Mouse (Mus musculus) forebrain, embryonic 14.5 days (tissue): Measurements from ENCODE around the gene H2al3. TPM values are rescaled to one million over a fixed set of nuclear protein-coding genes. Genes with fewer than 3 reads are reported as not detected.

Source experiments
- polyA plus RNA-seq: library from polyadenylated mRNA; unstranded; fragments of >200 nt; fragmentation: Nextera tagmentation; extraction: Ambion mirVana; gene quantifications from 2 replicates; pipeline ENCODE4 v1.2.1, GENCODE M21; 2014

H2al3 gene
- polyA plus RNA-seq, 1 experiment from 2014 or later, result not detected

Other genes starting within 250 kb of the H2al3 start
- gene Dynlt3, start 186.7 kb upstream of the H2al3 start, polyA plus RNA-seq, result 40.4 and 43.9 TPM in 2 replicates
- not detected in 2 replicates for gene Hypm, start 2.8 kb upstream of the H2al3 start, polyA plus RNA-seq
- 0.90 and 1.0 TPM in 2 replicates for gene Sytl5, start 35.9 kb downstream of the H2al3 start, polyA plus RNA-seq